Mouse (Mus musculus): ENCODE measurements around the gene Abcf2.

Gene Abcf2

DNA sequence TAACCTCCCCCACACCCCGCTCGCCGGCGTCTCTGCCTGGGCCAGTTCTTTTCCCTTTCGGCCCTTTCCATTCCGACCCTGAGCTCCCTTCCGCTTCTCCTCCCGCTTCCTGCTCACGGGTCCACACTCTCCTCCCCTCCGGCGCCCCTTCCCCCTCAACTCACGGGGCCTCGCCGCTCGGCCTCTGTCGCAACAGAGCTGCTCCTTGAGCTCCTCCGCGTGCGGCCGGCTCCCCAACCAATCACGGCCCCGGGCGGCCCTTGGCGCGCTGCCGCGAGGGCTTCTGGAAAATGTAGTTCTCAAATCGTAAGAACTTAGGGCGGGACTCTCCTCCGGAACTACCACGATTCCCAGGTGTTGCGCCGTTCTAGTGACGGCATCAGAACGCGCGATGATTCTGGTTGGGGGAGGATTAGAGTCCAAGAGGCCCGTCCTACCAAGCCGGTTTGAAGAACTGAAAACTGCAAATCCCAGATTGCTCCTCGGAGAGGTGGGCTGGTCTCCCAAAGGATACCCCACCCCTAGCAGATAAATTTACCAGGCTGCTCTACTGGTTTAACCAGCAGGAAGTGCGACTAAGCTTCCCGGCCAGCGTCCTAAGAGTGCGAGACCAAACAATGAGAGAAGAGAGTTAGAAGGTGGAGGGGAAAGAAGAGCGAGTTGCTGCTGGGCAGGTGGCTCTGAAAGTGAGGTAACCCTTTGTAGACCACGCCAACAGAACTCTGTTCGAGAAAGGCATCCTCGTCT lies at the start of gene Abcf2:
TSS of gene Abcf2 (minus strand) at position 285 of the 747 bp plus-strand sequence.
- peak; percentile 99 for DNase-seq (ENCODE audit: low spot score)

DNA sequence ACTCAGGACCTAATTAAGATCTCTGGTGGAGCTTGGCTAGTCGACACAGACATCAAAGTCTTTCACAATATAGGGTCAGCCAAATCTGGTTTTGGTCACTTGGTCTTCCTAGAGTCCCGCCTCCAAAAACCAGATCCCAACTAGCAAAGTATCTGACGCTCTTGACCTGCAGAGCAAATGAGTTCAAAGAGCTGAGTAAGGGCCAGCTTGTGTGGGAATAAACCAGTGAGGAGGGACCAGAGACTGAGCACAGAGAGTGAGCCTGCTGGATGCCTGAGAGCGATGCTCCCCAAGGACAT lies 47.5 kb upstream of the Abcf2 start:
- DNase-seq (ENCODE audit: low spot score) = no peak

DNA sequence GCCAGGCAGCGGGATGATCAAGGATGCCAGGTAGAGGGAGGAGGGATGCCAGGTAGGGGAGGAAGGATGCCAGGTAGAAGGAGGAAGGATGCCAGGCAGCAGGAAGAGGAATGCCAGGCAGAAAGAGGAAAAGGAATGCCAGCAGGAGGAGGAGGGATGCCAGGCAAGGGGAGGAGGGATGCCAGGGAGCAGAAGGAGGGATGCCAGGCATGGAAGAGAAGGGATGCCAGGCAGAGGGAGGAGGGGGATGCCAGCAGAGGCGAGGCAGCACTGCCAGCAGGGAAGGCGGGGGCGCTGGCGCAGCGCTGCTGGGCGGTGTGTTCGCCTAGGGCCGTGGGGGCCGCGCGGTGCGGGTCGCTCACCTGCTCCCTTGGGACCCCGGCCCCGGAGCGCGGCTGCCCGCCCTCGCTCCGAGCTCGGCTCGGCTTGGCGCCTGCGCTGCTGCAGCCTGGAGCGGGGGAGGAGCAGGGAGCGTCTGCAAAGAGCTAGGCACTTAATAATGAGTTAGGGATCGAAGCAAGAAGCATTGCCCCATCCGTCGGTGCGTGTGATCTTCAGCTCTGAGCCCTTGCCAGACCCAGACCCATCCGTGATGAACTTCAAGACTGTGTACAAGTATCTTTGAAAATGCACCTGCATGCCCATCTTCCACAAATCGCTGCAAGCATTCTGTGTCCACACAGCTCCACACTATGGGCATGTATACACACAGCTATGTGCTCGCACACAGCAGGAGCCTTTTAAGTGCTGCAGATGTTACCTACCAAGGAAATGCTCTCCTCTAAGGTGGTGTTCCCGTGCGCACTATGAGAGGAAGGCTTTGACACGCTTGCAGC lies 46.9 kb upstream of the Abcf2 start, which contains the start of gene Smarcd3:
TSS of gene Smarcd3 (minus strand) at position 426 of the 836 bp plus-strand sequence.
- DNase-seq (ENCODE audit: low spot score) = no peak

DNA sequence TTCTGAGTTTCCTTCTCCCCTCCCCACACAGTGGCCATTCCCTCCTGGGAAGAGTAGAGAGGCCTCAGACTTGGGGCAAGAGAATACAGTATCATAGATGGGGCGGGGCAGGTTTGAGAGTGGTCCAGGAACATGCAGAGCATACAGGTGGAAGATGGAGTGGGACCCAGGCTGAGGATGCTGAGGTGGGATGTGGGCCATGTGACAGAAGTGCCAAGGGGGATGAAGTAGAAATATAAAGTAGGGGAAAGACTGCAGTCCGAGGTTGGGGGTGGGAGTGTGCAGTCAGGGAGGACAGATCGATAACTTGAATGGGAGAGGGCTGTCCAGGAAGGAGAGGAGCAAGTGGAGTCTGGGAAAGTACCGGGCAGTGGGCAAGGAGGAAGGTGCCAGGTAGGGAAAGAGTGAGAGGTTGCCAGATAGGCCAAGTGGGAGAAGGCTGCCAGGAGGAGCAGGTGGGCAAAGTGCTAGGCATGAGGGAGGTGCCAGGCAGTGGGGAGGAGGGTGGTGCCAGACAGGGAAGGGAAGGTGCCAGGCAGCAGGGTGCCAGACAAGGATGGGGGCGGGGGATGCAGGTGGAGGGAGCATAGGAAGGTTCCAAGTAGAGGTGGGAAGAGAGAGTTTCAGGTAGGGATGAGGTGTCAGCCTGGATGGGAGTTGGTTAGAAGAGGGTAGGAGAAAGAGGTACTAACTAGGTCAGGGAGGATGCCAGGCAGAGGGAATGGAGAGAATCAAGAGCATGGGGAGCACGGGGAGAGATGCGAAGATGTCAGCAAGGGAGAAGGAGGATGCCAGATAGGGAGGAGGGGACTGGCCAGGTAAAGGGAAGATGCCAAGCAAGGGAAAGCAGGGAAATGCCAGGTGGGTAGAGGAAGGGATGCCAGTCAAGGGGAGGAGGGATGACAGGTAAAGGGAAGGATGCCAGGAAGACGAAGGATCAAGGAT lies 46.0 kb upstream of the Abcf2 start:
- DNase-seq (ENCODE audit: low spot score) = no peak

DNA sequence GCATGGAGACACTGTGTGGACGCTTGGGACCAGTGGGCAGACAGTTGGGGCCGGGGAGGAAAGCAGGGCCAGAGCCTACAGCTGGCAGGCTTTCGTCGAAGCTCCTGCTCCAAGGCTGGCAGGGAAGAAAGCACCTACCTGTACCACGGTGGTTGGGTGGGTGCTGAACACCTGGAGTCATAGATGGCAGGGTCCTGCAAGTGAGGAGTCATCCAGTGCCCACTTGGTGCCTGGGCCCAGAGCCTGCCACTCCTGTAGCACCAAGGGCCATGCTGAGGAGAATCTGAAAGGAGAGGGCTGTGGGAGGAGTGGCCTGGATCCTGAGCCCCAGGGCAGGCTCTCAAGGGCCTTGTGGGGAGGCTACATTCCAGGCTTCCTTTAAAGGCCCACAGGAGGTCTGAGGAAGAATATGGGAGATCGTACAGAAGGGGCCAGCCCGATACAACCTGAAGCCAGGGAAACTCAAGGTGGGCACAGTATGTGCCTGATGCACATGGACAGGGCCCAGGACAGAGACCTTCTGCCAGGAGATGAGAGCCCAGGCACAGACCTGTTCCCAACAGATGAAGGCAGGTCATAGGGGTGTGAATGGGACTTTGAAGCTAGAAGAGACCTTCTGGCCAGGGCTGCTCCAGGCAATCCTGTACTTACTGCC lies 45.2 kb upstream of the Abcf2 start:
- no peak for DNase-seq (ENCODE audit: low spot score)

DNA sequence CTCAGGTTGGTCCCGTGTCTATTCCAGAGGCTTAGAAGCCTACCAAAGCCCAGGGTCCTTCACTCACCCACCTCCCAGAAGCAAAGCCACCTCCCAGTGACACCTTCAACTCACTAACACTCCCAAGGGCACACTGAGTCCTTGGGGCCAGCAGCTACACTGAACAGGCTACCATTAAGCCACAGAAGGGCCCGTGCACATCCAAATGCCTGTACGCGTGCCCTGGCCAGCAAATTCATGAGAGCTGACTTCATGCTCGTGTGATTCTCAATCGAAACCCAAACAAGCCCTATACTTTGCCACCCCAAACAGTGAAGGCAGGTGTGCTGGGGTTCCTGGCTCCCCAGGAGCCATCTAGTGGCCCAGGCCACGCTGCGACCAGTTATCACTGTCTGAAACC lies 43.4 kb upstream of the Abcf2 start:
- DNase-seq (ENCODE audit: low spot score) = no peak

DNA sequence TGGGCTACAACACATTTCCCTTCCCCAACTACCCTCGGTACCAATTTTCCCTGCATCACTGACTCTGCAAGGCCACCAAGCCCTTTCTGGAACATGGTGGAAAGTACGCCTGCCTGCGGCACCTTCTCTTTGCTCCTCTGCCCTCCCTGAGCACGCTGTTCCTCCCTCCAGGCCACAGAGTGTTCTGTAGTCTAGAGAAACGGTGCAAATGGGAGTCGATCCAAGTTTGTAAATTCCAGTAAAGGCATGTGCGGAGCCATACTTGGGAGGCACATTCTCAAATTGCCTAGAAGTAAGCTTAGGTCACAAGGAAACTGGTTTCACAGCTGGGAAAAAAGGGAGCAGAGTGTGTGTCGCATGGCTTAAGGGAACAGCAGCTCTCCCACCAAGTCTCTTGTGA lies 42.8 kb upstream of the Abcf2 start:
- DNase-seq (ENCODE audit: low spot score) = no peak

DNA sequence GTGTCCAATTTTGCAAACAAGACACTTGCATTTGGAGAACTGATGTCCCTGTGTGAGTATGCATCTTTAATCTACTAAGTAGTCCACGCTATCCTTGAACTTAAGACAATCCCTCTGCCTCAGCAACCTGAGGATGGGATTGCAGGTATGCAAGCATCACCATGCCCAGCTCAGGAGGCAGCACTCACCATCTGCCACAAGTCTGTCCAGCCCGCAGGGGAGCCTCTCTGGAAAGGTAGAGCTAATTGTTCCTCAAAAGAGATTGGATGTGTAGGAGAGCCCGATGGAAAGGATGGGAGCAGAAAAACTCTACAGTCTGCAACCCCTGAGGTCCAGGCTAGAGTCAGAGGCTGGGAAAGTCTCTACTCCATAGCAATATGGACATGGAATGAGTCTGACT lies 41.7 kb upstream of the Abcf2 start:
- no peak for DNase-seq (ENCODE audit: low spot score)

DNA sequence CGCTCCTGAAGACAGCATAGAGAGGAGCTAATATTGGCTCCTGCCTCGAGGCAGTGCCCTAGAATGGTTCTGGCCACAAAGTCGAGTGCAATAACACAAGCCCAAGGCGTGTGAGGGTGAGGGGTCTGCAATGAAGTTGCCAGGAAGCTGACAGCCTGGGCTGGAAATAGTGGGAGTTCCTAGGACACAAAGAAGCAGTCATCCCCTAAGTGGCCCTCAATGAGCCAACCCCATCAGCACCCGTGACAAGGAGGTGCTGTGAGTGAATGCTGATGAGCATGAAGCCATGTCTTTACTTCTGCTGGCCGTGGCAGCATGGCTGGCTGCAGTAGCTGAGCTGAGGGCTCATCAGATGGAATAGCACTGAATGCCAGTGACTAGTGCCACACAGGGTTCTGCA lies 37.8 kb upstream of the Abcf2 start:
- no peak for DNase-seq (ENCODE audit: low spot score)

DNA sequence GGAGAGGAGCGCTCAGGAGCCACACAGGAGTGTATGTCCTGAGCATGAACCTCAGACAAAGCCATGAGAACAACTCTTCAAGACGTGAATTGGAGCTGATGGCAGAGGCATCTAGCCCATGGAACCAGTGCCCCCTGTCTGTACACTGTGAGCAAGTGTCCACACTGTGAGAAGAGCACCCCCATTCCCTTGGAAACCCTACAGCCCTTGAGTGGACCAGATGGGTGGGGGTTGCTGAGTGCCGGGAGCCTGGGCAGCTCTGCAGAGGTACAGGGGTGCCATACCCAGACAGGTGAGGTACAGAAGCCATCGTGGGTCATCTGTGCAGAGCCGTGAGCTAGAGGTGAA lies 35.0 kb upstream of the Abcf2 start:
- no peak for DNase-seq (ENCODE audit: low spot score)

DNA sequence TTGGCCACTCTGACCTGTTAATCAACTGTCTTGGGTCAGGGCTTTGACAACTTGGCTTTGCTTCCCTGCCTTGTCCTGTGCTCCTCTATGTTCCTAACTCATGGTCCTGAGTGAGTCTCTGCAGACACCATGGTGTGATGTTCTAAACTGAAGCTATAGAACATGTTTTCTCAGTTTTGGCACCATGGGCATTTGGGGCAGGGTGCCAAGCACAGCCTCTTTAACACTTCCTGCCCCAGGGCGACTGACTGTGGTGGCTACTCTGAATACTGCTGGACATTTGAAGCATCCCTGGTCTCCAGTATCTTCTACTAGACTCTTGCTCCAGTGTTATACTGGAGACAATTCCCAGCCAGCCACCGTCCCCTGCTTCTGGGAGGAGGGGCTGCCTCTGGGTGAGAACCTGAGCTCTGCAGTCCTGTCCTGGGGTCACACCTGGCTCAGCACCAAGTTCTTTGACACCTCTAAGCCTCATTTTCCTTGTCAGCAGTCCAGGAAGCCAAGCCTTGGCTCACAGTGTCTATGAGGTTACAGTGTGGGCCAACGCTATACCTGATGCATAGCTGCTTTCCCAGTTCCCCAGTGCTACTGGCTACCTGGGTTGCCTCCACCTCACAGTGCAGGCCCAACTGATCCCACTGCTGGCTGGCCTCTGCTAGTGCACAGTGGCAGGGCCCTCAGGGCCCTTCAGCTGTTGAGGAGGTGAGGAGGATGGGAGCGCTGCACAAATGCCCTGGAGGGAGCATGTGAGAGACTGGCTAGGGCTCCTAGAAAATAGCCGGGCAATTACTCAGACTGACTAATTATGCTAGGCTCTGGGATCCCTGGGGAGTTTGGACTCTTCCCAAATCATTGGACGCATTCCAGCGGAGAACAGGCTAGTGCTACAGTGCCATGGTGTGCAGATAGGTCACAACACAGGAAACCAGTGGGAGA lies 34.4 kb upstream of the Abcf2 start:
- no peak for DNase-seq (ENCODE audit: low spot score)

DNA sequence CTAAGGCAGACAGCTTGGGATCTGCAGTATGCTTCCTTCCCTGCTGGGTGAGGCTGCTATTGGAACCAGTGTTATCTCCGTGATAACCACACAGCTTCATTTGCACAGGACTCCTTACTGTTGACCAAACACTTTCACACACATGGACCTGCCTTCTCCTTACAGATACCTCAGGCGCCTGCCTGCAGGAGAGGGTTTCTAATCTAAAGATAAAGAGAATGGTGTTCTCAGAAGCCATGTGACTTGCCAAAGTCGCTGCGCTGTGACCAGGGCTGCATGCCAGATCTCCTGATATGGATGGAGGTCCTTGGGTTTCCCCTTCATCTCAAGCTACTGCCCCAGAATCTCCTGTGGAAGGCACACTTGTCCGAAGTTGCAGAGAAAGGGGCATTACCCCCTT lies 32.1 kb upstream of the Abcf2 start:
- no peak for DNase-seq (ENCODE audit: low spot score)

DNA sequence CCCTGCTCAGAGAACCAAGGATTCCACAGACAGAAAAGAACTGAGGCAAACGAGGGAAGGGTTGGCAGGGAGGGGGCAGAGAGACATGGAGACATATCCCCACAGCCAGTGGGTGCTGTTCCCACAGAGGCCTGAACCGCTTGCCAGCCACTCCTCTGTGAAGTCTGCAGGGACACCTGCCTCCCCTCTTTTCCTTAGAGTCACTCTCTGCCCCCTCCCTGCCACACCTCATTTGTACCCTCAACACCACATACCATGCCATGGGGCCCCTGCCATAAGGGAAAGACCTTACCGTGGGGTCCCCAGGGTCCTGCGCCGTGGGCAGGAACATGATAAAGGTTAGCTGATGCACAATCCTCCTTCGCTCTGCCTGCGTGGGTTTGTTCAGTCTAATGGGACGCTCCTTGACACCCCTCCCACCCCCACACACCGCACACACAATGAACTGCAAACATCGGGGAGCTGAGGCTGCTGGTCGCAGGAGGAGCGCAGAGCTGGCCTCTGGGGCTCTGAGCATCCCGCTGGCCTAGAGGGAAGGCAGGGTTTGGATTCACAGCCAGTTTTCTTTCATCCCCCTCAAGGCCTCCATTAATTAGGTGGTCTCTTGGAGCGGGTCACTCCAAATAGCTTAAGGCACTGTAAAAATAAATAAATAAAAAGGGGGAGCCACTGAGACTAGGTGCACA lies 28.9 kb upstream of the Abcf2 start:
- no peak for DNase-seq (ENCODE audit: low spot score)

DNA sequence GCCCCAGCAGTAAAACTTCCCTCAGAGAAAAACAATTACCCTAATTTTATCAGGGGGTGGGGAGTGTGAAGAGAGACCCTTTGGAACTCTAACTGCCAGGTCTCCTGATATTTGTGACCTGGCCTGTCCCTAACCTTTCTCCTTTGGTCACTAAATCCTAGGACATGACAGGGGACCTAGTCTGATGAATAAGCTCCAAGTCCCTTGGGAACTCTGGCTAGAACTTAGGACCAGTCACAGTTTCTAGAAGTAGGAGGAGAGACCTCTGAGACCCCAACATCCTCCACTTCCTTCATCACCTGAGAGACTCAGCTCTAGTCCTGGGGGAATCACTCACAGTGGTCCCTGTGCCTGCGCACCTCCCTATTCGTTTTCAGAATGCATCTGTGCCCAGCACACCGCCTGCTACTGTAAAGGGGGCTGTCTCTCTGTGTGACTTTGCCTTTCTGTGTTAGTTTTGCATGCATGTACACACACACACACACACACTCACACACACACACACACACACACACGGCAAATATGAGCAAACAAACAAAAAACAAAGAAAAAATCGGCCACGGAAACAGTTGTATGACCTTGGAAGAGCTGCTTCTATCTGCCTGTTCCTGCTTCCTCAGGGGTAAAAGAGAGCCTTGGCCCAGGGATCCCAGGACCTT lies 28.2 kb upstream of the Abcf2 start:
- DNase-seq (ENCODE audit: low spot score) = no peak

DNA sequence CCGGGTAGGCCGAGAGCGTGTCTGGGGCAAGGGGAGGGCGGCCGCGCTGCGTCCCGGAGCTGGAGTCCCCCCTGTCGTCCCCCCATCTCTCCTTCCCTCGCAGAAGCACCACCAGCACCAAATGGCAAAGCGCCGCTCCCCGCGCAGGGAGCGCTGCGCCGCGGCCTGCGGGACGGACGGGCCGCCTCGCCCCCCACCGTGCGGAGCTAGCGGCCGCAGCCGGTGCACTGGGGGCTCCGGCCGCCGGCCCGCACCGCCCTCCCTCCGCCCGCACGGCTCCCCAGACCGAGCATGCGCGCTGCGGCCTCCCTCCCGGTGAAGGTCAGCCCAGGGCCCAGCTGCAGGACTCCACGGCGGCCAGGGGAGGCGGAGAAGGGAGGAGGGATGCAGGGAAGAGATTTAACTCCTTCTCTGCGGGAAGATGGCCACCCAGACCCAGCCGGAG lies 27.4 kb upstream of the Abcf2 start:
- no peak for DNase-seq (ENCODE audit: low spot score)

DNA sequence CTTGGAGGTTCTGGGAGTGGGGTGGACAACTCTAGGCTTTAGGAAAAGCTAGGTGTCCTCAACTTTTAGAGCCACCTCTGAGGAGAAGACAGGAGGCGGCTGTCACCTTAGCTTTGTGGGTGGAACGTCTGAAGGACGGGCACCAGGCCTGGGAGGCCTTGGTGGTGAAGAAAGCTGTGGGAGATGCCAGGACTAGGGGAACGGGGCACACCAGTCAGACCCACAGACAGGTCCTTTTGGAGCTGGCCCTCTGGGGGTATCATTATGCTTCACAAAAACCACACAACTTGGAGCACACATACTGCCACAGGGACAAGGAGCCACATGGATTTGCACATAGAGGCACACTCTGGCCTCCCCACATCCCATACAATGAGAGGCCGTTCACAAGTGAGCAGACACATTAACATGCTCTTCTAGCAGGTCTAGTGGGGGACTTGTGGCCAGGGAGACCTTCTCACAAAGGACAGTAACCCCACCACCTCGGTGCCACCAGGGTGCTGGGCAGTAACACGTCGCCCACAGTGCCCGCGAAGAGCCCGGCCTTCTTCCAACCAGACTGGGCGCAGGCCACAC lies 26.9 kb upstream of the Abcf2 start:
- DNase-seq (ENCODE audit: low spot score) = no peak

DNA sequence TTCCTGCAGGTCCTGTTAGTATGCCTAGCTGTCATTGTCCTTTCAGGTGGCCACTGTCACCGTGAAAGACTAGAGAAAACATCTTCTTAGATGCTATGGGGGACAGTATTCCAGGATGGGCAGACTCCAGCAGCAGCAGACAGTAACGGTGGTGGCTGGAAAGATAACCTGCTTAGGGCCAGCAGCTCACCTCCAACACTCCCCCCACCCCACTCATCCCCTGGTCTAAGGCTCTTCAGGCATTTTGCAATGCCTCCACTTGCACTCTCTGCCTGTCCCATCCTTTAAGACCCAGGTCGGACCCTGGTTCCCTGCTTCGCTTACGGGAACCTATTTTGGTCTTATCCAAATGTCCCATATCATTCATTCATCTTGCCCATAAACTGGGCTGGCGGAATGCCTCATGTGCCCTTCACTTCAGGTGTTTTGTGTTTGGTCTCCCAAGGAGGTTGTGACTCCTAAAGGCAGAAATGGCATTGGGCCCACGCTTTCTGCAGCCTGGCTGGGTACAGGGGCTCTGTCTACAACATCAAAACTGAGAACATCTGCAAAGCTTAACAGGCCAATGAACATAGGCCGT lies 26.3 kb upstream of the Abcf2 start:
- DNase-seq (ENCODE audit: low spot score) = no peak

DNA sequence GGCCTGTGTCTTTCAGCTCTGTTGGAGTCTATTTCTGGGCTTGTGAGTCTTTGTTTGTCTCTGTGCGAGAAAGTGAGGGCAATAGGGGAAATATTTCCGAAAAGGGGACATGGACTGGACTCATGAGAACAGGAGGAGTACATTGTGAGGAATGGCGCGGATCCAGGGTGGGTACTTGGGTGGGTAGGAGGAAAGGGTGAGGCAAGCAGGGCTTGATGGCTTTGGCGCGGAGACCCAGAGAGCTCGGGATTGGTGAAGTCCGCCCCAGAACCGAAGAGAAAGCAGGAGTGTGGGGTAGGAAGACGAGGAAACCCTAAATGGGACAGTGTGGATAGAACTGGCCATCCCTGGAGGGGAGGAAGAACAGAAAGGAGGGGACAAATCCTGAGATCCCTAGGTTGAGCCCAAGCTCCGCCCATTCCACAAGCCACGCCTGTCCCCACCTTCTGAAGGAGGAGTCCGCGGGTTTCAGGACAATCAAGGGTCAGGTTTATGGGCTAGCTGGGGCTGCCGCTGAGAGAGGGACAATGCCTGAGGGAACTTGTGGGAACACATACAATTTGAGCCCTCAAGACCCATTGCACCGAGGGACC lies 25.6 kb upstream of the Abcf2 start:
- DNase-seq (ENCODE audit: low spot score) = no peak
